Mouse (Mus musculus): ENCODE data around the gene Gstm2. TPM values are rescaled to one million over a fixed set of nuclear protein-coding genes. Genes with fewer than 3 reads are reported as not detected.

Gstm2 gene
- not detected for total RNA-seq (2023)

GRCm38 (mm10) chr3:107986041-107986562 lies at the start of gene Gstm2:
Gene Gstm2, minus strand, starts transcription at chr3:107986453.

GRCm38 (mm10) chr3:108017473-108018189 lies 31.4 kb upstream of the Gstm2 start, which contains the start of gene Gstm1:
Gene Gstm1, minus strand, starts transcription at chr3:108017973.

GRCm38 (mm10) chr3:107968724-107969395 lies 17.4 kb downstream of the Gstm2 start, which contains the start of gene Gstm3:
Gene Gstm3, minus strand, starts transcription at chr3:107969283.

GRCm38 (mm10) chr3:107943239-107943990 lies 42.8 kb downstream of the Gstm2 start, which contains the start of gene Gstm6:
Gene Gstm6, minus strand, starts transcription at chr3:107943749.

Other genes starting within 250 kb of the Gstm2 start
- 3.4 TPM for gene Csf1, start 226.0 kb downstream of the Gstm2 start, total RNA-seq (2023)
- gene Eps8l3, start 109.2 kb downstream of the Gstm2 start, total RNA-seq (2023) = not detected
- gene Gstm5, start 90.6 kb downstream of the Gstm2 start, total RNA-seq (2023) = not detected
- gene Gstm7, start 54.6 kb downstream of the Gstm2 start, total RNA-seq (2023) = 1.7 TPM
- not detected for gene Gstm6, start 42.7 kb downstream of the Gstm2 start, total RNA-seq (2023)
- gene Gstm3, start 17.2 kb downstream of the Gstm2 start, total RNA-seq (2023) = not detected
- 7.4 TPM for gene Gstm1, start 31.5 kb upstream of the Gstm2 start, total RNA-seq (2023)
- 2.7 TPM for gene Gstm4, start 58.4 kb upstream of the Gstm2 start, total RNA-seq (2023)
- 29.5 TPM for gene Ampd2, start 100.2 kb upstream of the Gstm2 start, total RNA-seq (2023)
- gene Gnat2, start 106.3 kb upstream of the Gstm2 start, total RNA-seq (2023) = not detected
- 93.5 TPM for gene Gnai3, start 159.7 kb upstream of the Gstm2 start, total RNA-seq (2023)
- not detected for gene Gpr61, start 168.4 kb upstream of the Gstm2 start, total RNA-seq (2023)
- gene Amigo1, start 199.9 kb upstream of the Gstm2 start, total RNA-seq (2023) = 1.8 TPM
- gene Cyb561d1, start 214.8 kb upstream of the Gstm2 start, total RNA-seq (2023) = 30.4 TPM
- 44.7 TPM for gene Atxn7l2, start 224.5 kb upstream of the Gstm2 start, total RNA-seq (2023)
- gene Sypl2, start 240.2 kb upstream of the Gstm2 start, total RNA-seq (2023) = not detected